Mouse (Mus musculus): ENCODE data around the gene Ankrd12.

GRCm38 (mm10) chr17:66075827-66076173 is 1.1 kb downstream of the Ankrd12 start:
- TF ChIP-seq CTCF (IDR thresholded peaks at IDR 0.05; ENCODE audit: low read depth, low read length), result no peak
- TF ChIP-seq POLR2A (IDR thresholded peaks at IDR 0.05; ENCODE audit: borderline replicate concordance, low read depth, low read length), result no peak
